Mouse (Mus musculus): ENCODE data around the gene Ift43. TPM values are rescaled to one million over a fixed set of nuclear protein-coding genes. Genes with fewer than 3 reads are reported as not detected.

Ift43 gene
- polyA plus RNA-seq, 1 experiment from 2014 or later = 77.0 TPM

DNA sequence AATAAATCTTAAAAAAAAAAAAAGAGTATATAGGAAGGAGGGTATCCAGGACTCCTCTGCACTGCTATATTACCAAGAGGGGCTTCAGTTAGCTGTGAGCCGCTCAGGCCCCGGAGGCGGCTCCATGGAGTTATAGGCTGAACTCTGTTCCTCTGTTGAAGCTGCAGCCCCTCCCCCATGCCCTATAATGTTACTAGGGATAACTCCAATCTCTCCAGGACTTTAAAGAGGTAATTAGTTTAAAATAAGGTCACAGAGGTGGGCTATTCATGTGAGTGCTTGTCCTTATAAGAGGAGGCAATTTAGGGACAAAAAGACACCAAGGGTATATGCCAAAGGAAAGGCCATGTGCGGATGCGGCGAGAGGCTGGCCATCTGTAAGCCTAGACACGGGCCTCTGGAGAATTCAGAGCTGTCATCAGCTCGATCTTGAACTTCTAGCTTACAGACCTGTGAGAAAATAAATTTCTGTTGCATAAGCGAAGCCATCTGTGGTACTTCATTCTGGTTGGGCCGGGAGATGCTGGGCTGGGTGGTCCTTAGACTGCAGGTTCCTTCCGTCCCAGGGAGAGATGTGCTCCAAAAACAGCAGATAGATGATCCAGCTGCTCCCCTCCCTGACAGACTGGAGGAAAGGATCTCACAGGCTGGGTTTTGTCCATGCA, 94.5 kb downstream of the Ift43 start:
- 0 out of 2 replicates have a peak, but pooled peaks cover 2% of the 10 kb centered on the region for H3K4me1 ChIP-seq (ENCODE audit: control insufficient read depth, insufficient read depth, low read length)
- 61% methylated on average over 11 of the region's 11 CpGs for WGBS
- H3K27ac ChIP-seq (ENCODE audit: low read depth, low read length) = no peak overlapping the region

DNA sequence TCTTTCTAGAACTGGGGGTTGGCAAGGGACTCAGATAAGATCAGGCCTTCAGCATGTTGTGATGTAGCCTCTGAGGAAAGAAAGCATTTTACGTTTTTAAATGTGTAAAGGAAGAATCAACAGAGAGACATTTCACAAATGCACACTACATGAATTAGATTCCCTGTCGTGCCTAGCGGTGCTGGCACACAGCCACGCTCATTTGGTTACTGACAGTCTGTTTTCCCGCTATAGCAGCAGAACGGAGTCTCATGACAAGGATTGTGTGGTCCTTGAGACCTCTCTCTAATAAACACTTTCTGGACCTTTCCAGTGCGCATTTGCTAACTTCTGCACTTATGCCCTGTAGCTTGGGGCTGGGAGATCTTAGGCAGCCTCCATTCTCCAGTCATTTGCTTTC, 96.9 kb downstream of the Ift43 start:
- Histone ChIP-seq H3K9me3 (ENCODE audit: control insufficient read depth, low read length) (no peaks in the 10 kb centered on the region), H3K4me2 (replicated peaks; ENCODE audit: low read depth, low read length) (no peak overlapping the region), H3K9ac (ENCODE audit: low read depth, low read length) (no peak overlapping the region), H3K27me3 (ENCODE audit: control insufficient read depth, insufficient read depth, low read length) (no peaks in the 10 kb centered on the region), H3K4me1 (ENCODE audit: control insufficient read depth, insufficient read depth, low read length) (0 out of 2 replicates have a peak, but pooled peaks cover 2% of the 10 kb centered on the region), H3K27ac (ENCODE audit: low read depth, low read length) (no peak overlapping the region), H3K4me3 (ENCODE audit: low read length) (no peak overlapping the region), H3K36me3 (ENCODE audit: control insufficient read depth, insufficient read depth, low read length) (no peaks in the 10 kb centered on the region)
- ATAC-seq (ENCODE audit: low FRiP score, low TSS enrichment) = no peak
- 75% methylated on average over 7 of the region's 7 CpGs for WGBS

More for the DNA sequence above, 94.5 kb downstream of the Ift43 start:
- H3K9ac ChIP-seq (ENCODE audit: low read depth, low read length) = no peak overlapping the region
- no peak overlapping the region for H3K4me3 ChIP-seq (ENCODE audit: low read length)
- H3K27me3 ChIP-seq (ENCODE audit: control insufficient read depth, insufficient read depth, low read length) = no peaks in the 10 kb centered on the region
- H3K4me2 ChIP-seq (replicated peaks; ENCODE audit: low read depth, low read length) = no peak overlapping the region
- H3K9me3 ChIP-seq (ENCODE audit: control insufficient read depth, low read length) = no peaks in the 10 kb centered on the region
- no peaks in the 10 kb centered on the region for H3K36me3 ChIP-seq (ENCODE audit: control insufficient read depth, insufficient read depth, low read length)
- ATAC-seq (ENCODE audit: low FRiP score, low TSS enrichment) = no peak

GRCm38 (mm10) chr12:86181320-86181751, 99.0 kb downstream of the Ift43 start:
- H3K36me3 ChIP-seq (ENCODE audit: control insufficient read depth, insufficient read depth, low read length) = no peaks in the 10 kb centered on the region
- H3K4me3 ChIP-seq (ENCODE audit: low read length) = no peak overlapping the region
- WGBS = 20% methylated on average over 8 of the region's 8 CpGs
- H3K9ac ChIP-seq (ENCODE audit: low read depth, low read length) = no peak overlapping the region
- no peak for ATAC-seq (ENCODE audit: low FRiP score, low TSS enrichment)
- no peak overlapping the region for H3K4me2 ChIP-seq (replicated peaks; ENCODE audit: low read depth, low read length)
- no peaks in the 10 kb centered on the region for H3K9me3 ChIP-seq (ENCODE audit: control insufficient read depth, low read length)
- no peaks in the 10 kb centered on the region for H3K4me1 ChIP-seq (ENCODE audit: control insufficient read depth, insufficient read depth, low read length)
- no peak overlapping the region for H3K27ac ChIP-seq (ENCODE audit: low read depth, low read length)
- no peaks in the 10 kb centered on the region for H3K27me3 ChIP-seq (ENCODE audit: control insufficient read depth, insufficient read depth, low read length)

GRCm38 (mm10) chr12:86181879-86182278, 99.5 kb downstream of the Ift43 start:
- no peak overlapping the region for H3K27ac ChIP-seq (ENCODE audit: low read depth, low read length)
- no peaks in the 10 kb centered on the region for H3K36me3 ChIP-seq (ENCODE audit: control insufficient read depth, insufficient read depth, low read length)
- ATAC-seq (ENCODE audit: low FRiP score, low TSS enrichment) = no peak
- no peak overlapping the region for H3K4me3 ChIP-seq (ENCODE audit: low read length)
- H3K9me3 ChIP-seq (ENCODE audit: control insufficient read depth, low read length) = no peaks in the 10 kb centered on the region
- H3K4me2 ChIP-seq (replicated peaks; ENCODE audit: low read depth, low read length) = no peak overlapping the region
- no peaks in the 10 kb centered on the region for H3K4me1 ChIP-seq (ENCODE audit: control insufficient read depth, insufficient read depth, low read length)
- no peaks in the 10 kb centered on the region for H3K27me3 ChIP-seq (ENCODE audit: control insufficient read depth, insufficient read depth, low read length)
- no peak overlapping the region for H3K9ac ChIP-seq (ENCODE audit: low read depth, low read length)
- WGBS = 52% methylated on average over 2 of the region's 2 CpGs

DNA sequence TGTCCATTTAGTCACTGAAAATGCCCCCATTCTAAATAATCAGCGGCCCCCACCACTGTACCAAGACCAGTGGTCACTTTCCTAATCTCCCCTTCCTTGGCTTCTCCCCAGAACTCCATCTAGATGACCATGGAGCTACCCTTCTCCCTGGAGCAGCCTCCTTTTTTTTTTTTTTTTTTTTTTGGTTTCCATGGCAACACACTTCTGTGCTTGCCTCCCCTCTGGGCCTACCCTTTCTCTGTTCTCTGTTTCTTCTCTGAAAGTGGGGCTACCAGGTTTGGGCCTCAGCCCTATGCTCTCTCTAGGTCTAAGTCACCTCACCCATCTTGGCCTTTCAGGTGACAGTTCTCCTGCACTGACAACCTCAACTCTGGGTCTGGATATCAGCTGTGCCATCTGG, 100.1 kb downstream of the Ift43 start:
- H3K36me3 ChIP-seq (ENCODE audit: control insufficient read depth, insufficient read depth, low read length) = no peaks in the 10 kb centered on the region
- ATAC-seq (ENCODE audit: low FRiP score, low TSS enrichment) = no peak
- H3K4me2 ChIP-seq (replicated peaks; ENCODE audit: low read depth, low read length) = no peak overlapping the region
- no peak overlapping the region for H3K9ac ChIP-seq (ENCODE audit: low read depth, low read length)
- WGBS = 83% methylated on average over 1 of the region's 1 CpGs
- no peak overlapping the region for H3K27ac ChIP-seq (ENCODE audit: low read depth, low read length)
- H3K4me3 ChIP-seq (ENCODE audit: low read length) = no peak overlapping the region
- H3K4me1 ChIP-seq (ENCODE audit: control insufficient read depth, insufficient read depth, low read length) = no peaks in the 10 kb centered on the region
- no peaks in the 10 kb centered on the region for H3K27me3 ChIP-seq (ENCODE audit: control insufficient read depth, insufficient read depth, low read length)
- no peaks in the 10 kb centered on the region for H3K9me3 ChIP-seq (ENCODE audit: control insufficient read depth, low read length)

- H3K9me3 ChIP-seq (ENCODE audit: control insufficient read depth, low read length) = no peaks in the 10 kb centered on the region
- H3K9ac ChIP-seq (ENCODE audit: low read depth, low read length) = no peak overlapping the region
- no peaks in the 10 kb centered on the region for H3K4me1 ChIP-seq (ENCODE audit: control insufficient read depth, insufficient read depth, low read length)
- no peak overlapping the region for H3K4me3 ChIP-seq (ENCODE audit: low read length)
- 57% methylated on average over 5 of the region's 5 CpGs for WGBS
- H3K4me2 ChIP-seq (replicated peaks; ENCODE audit: low read depth, low read length) = no peak overlapping the region
- no peaks in the 10 kb centered on the region for H3K27me3 ChIP-seq (ENCODE audit: control insufficient read depth, insufficient read depth, low read length)
- H3K36me3 ChIP-seq (ENCODE audit: control insufficient read depth, insufficient read depth, low read length) = no peaks in the 10 kb centered on the region
- ATAC-seq (ENCODE audit: low FRiP score, low TSS enrichment) = no peak
- no peak overlapping the region for H3K27ac ChIP-seq (ENCODE audit: low read depth, low read length)
Measured at GRCm38 (mm10) chr12:86188161-86188560, 105.8 kb downstream of the Ift43 start.

DNA sequence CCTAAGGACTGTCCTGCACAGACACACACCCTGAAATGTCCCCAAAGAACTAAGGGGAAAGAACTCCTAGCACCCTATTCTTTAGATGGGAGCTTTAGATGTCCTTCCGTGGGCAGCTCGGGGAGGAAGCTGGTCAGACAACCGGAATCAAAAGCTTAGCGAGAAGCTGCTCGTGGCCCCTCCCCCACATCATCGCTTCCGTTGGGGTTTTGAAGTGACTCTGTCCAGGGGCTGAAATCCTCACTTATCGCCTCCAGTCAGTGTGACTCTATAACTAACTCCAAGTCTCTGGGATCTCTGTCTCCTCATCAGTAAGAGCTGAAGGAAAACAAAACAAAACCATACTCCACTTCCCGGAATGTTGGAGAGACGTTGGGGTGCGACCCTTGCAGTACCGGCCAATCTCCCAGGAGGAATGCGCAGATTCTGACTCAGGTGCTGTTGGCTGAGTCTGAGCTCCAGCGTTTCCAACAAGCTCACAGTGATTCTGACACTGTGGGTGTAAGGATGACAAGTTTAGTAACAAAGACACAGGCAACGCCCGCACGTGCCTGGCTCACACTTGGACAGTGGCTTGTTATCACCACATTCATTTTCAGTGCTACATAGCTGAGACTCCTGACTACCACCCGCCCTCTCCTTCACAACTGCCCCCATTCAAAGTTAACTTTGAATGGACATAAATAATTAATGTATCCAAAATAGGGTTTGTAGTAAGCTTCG, 107.4 kb downstream of the Ift43 start:
- Histone ChIP-seq H3K27me3 (ENCODE audit: control insufficient read depth, insufficient read depth, low read length) (no peaks in the 10 kb centered on the region), H3K4me2 (replicated peaks; ENCODE audit: low read depth, low read length) (peak overlapping the region; percentile 21; the same call in 1 of the 2 replicates), H3K36me3 (ENCODE audit: control insufficient read depth, insufficient read depth, low read length) (no peaks in the 10 kb centered on the region), H3K27ac (ENCODE audit: low read depth, low read length) (no peak overlapping the region), H3K4me1 (ENCODE audit: control insufficient read depth, insufficient read depth, low read length) (no peaks in the 10 kb centered on the region), H3K4me3 (ENCODE audit: low read length) (no peak overlapping the region), H3K9me3 (ENCODE audit: control insufficient read depth, low read length) (no peaks in the 10 kb centered on the region), H3K9ac (ENCODE audit: low read depth, low read length) (no peak overlapping the region)
- 22% methylated on average over 19 of the region's 19 CpGs for WGBS
- no peak for ATAC-seq (ENCODE audit: low FRiP score, low TSS enrichment)

DNA sequence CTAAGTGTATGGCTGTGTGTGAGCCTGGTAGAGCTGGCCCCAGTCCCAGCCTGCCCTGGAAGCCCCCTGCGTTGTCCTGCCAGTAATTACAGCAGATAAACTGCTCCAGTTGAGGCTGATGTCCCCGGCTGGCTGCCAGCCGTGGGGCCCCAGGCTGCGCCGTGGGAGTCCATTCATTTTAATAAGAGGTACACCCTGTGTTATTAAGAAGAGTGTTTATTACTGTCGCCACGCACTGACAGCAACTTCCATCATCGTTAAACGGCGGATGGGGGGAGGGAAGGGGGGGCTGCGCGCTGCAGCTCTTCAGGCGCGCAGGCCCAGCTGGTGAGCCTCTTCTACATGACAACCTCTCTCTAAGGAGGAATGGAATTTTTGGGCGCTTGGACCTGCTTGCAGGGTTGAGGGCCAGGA, 109.7 kb downstream of the Ift43 start:
- H3K27me3 ChIP-seq (ENCODE audit: control insufficient read depth, insufficient read depth, low read length) = no peaks in the 10 kb centered on the region

DNA sequence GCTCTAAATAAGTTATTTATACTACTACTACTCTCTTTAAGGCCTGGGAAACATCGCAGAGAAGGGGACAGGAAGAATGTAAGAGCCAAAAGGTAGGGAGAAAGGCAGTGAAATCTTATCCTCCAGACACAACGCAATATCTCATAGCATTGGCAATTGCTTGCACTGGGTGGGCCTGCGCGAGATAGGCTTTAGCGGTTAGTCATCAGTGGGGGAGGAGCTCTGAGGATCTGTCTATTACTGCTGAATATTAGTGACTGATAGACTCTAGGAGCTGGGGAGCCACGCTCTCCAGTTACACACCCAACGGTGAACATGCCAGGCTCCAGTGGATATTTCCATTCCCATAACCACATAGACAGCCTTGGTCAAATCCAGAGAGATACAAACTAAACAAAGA, 114.6 kb downstream of the Ift43 start:
- Histone ChIP-seq H3K27ac (ENCODE audit: low read depth, low read length) (no peak overlapping the region), H3K9me3 (ENCODE audit: control insufficient read depth, low read length) (no peaks in the 10 kb centered on the region), H3K4me1 (ENCODE audit: control insufficient read depth, insufficient read depth, low read length) (no peaks in the 10 kb centered on the region), H3K9ac (ENCODE audit: low read depth, low read length) (no peak overlapping the region), H3K27me3 (ENCODE audit: control insufficient read depth, insufficient read depth, low read length) (no peaks in the 10 kb centered on the region), H3K4me2 (replicated peaks; ENCODE audit: low read depth, low read length) (no peak overlapping the region), H3K4me3 (ENCODE audit: low read length) (no peak overlapping the region), H3K36me3 (ENCODE audit: control insufficient read depth, insufficient read depth, low read length) (no peaks in the 10 kb centered on the region)
- WGBS = 87% methylated on average over 7 of the region's 7 CpGs
- ATAC-seq (ENCODE audit: low FRiP score, low TSS enrichment) = no peak

More for the DNA sequence above, 109.7 kb downstream of the Ift43 start:
- H3K4me1 ChIP-seq (ENCODE audit: control insufficient read depth, insufficient read depth, low read length) = no peaks in the 10 kb centered on the region
- H3K4me3 ChIP-seq (ENCODE audit: low read length) = no peak overlapping the region
- no peaks in the 10 kb centered on the region for H3K36me3 ChIP-seq (ENCODE audit: control insufficient read depth, insufficient read depth, low read length)
- H3K4me2 ChIP-seq (replicated peaks; ENCODE audit: low read depth, low read length) = no peak overlapping the region
- no peak overlapping the region for H3K27ac ChIP-seq (ENCODE audit: low read depth, low read length)
- 31% methylated on average over 15 of the region's 15 CpGs for WGBS
- ATAC-seq (ENCODE audit: low FRiP score, low TSS enrichment) = no peak
- H3K9ac ChIP-seq (ENCODE audit: low read depth, low read length) = no peak overlapping the region
- H3K9me3 ChIP-seq (ENCODE audit: control insufficient read depth, low read length) = no peaks in the 10 kb centered on the region

Data from kidney, embryonic 14.5 days (tissue).